10 mouse cellular contexts compared by ENCODE assay signal in the genomic region with DNA sequence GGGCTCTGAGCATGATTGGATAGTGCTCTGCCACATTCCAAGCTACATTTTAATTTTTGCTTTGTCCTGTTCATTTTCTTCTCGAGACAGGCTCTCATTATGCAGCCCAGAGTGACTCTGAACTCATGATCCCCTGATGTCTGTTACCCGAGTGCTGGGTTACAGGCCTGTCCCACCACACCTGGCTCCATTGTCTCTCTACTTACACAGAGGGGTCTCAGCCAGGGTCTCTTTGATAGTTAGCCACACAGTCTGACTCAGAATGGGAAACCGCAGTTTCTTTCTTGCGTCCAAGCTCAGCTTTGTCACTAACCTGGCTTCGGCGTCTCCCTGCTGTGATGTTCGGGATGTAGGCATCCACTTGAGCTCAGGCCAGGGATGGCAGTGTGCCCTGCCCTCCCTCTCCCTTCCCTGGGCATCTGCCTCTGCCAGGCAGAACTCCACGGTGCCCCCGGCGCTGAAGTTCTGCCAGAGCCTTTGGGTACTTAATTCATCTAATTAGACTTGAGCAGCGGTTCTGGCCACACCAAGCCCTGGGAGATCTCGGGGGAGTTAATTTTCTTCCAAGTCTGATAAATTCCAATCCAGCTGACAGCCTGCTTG. TPM values are rescaled to one million over a fixed set of nuclear protein-coding genes. Genes with fewer than 3 reads are reported as not detected.
DNase-seq lines count a peak whose midpoint lies in the region; ATAC-seq lines count a peak whose summit lies in the region.
"Had no signal": no experiment of that assay in that cellular context is flagged by ENCODE, and none has a peak within 500 bp of the region (broad histone marks: within the 10 kb centered on the region; RNA-seq: fewer than 3 reads in every experiment).

No protein-coding gene starts in this region.

- no peak for ATAC-seq in limb, embryonic 15.5 days (ENCODE audit: insufficient number of reproducible peaks, low FRiP score, low TSS enrichment, low read depth)

- H3K4me1 ChIP-seq in limb, embryonic 15.5 days: peaks cover 51% of the 10 kb centered on the region

- no peak overlapping the region for H3K9ac ChIP-seq in limb, embryonic 15.5 days
- H3K9ac ChIP-seq: liver, embryonic 15.5 days; neural tube, embryonic 12.5 days had no signal

- H3K27ac ChIP-seq in limb, embryonic 15.5 days: peak overlapping the region; percentile 79
- H3K27ac ChIP-seq: liver, embryonic 15.5 days; neural tube, embryonic 12.5 days had no signal

- no peaks in the 10 kb centered on the region for H3K9me3 ChIP-seq in limb, embryonic 15.5 days
- H3K9me3 ChIP-seq: liver, embryonic 15.5 days; neural tube, embryonic 12.5 days had no signal

- H3K4me2 ChIP-seq in limb, embryonic 15.5 days: no peak overlapping the region
- H3K4me2 ChIP-seq: liver, embryonic 15.5 days; neural tube, embryonic 12.5 days had no signal

- 49% methylated on average over 12 of the region's 12 CpGs for WGBS in limb, embryonic 15.5 days

- DNase-seq in cerebellum, adult 11-12 months: peak; percentile 39
- no peak for DNase-seq in cerebellum, adult 8-10 months
- peak; percentile 76 for DNase-seq in MN1 (ENCODE audit: low spot score)
- peak; percentile 25 for DNase-seq in heart, postnatal 4 days
- DNase-seq in spleen, adult 12 weeks (ENCODE audit: low spot score): no peak
- no peak for DNase-seq in lung, postnatal 36 days
- DNase-seq in adrenal gland, postnatal 36 days: no peak

- no peaks in the 10 kb centered on the region; the same call in 1 of the 2 replicates for H3K27me3 ChIP-seq in limb, embryonic 15.5 days
- H3K27me3 ChIP-seq: neural tube, embryonic 12.5 days had no signal

- H3K4me3 ChIP-seq in limb, embryonic 15.5 days: no peak overlapping the region
- H3K4me3 ChIP-seq: liver, embryonic 15.5 days; neural tube, embryonic 12.5 days had no signal

- H3K36me3 ChIP-seq in limb, embryonic 15.5 days: no peaks in the 10 kb centered on the region
- H3K36me3 ChIP-seq: liver, embryonic 15.5 days; neural tube, embryonic 12.5 days had no signal

RNA-seq across cellular contexts. Expression of a gene that starts 20.6 kb away (rescaled TPM):
- 1 to 10 TPM; 1.2 to 1.7 TPM for total RNA-seq in heart, postnatal 4 days (2021)
- 18.6 and 23.3 TPM in 2 replicates for polyA plus RNA-seq in limb, embryonic 15.5 days (2015; fragmentation: Nextera tagmentation; extraction: Ambion mirVana)
- total RNA-seq in adrenal gland, postnatal 36 days (2021): 1 to 10 TPM; 3.7 to 6.3 TPM

Comparison
In these comparisons a context has a peak if more than half of its experiments do, and no peak if none do; other contexts are left out.
1. DNase-seq: peak in cerebellum, adult 11-12 months (single experiment), MN1 (single experiment) and heart, postnatal 4 days (single experiment); none in cerebellum, adult 8-10 months (single experiment), spleen, adult 12 weeks (single experiment), lung, postnatal 36 days (single experiment) and adrenal gland, postnatal 36 days (0 of 2).